Mouse (Mus musculus) ES-Bruce4 (cell line): ENCODE measurements at regions not wholly inside any gene's neighbourhood (a gene's known extent, or its start where the extent isn't known, plus 50 kb on each side); places are given as distances from the start of the nearest gene placed in this dataset.
A peak's percentile ranks its signal among the peaks of the same experiment; 100 is the strongest.

Source experiments
- CTCF ChIP-seq: IDR thresholded peaks from one replicate; pipeline ENCODE4 v1.8.1; 2011; ENCODE audit warnings: low read depth, low read length
- POLR2A ChIP-seq: IDR thresholded peaks from one replicate; pipeline ENCODE4 v1.8.1; 2011; ENCODE audit warnings: low read length; ENCODE audit not compliant: insufficient read depth

DNA sequence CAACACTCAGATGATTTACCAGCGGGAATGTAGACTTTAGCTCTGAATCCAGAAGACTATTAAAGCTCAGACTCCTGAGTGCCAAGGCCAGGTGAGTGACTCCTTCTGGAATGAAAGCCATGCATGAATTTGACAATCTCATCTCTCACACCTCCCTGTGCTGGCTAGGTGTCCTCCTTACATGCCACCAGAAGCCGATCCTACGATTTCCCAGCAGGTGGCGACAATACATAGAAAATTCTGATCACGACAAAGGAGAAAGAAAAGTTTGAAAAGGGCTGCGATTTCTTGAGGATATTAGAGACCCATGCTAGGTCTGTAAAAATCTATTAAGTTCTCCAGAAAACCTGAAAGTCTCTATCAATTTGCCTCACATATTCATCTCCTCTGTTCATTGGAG, 198.7 kb upstream of the Rasgrp1 start:
- TF ChIP-seq CTCF (peak; percentile 49), POLR2A (no peak)
